Mouse (Mus musculus): ENCODE measurements at regions not wholly inside any gene's neighbourhood (a gene's known extent, or its start where the extent isn't known, plus 50 kb on each side); places are given as distances from the start of the nearest gene placed in this dataset.

DNA sequence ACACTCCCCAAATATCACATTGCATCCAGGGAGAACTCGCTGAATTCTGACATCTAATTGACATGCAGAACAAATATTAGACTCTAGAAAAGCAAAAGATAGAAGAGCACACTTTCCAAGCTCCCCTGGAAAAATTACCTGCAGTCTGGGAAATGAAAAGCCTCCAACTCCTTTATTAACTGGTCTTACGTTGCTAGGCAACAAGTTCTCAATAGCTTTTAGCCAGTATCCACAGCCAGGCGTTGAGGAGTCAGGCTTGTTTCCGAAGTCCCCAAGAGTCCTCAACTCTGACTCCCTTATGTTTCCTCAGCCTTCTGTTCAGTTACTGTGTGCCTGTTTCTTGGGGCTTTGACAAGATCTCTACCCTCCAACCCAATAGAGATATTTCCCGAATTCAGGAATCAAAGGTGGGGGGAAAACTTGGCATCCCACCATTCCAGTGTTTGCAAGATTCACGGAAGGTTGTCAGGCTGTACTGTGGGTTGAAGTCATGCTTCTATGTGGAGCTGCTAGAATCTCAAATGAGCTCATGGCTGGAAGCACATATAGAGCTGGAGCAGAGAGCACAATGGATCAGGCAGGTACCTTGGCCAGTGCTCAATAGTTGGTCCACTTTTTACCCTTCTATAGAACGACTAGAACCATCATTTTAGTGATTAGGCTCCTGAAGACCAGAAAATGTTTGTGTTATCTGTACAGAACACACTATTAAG lies 159.0 kb upstream of the Ptprz1 start:
- TF ChIP-seq CTCF (IDR thresholded peaks at IDR 0.05; ENCODE audit: control insufficient read depth, insufficient read depth, insufficient replicate concordance, low read depth, low read length), result no peak
- no peak for TF ChIP-seq POLR2A (IDR thresholded peaks at IDR 0.05; ENCODE audit: control insufficient read depth, low read depth, low read length)

All from testis, adult 2 months (tissue).